Comparison of ENCODE assay signal across 9 mouse cellular contexts in genomic region chr1:167231612-167232283, GRCm38 (mm10). TPM values are rescaled to one million over a fixed set of nuclear protein-coding genes. Genes with fewer than 3 reads are reported as not detected.
DNase-seq lines count a peak whose midpoint lies in the region; ATAC-seq and TF ChIP-seq lines count a peak whose summit lies in the region.
"Had no signal": no experiment of that assay in that cellular context is flagged by ENCODE, and none has a peak within 500 bp of the region (broad histone marks: within the 10 kb centered on the region; RNA-seq: fewer than 3 reads in every experiment).

No protein-coding gene starts in this region.

- peak; percentile 46; the same call in 1 of the 2 replicates for TF ChIP-seq CTCF in kidney, postnatal 0 days (IDR thresholded peaks at IDR 0.05; ENCODE audit: low read depth)

- no peak overlapping the region for H3K4me3 ChIP-seq in kidney, postnatal 0 days (replicated peaks; ENCODE audit: low read depth, low read length)
- no peak overlapping the region for H3K4me3 ChIP-seq in kidney, embryonic 14.5 days (ENCODE audit: low read length)
- H3K4me3 ChIP-seq in intestine, embryonic 16.5 days (ENCODE audit: low read length): no peak overlapping the region
- H3K4me3 ChIP-seq: neural tube, embryonic 12.5 days had no signal

- 79% methylated on average over 17 of the region's 17 CpGs for WGBS in kidney, postnatal 0 days
- WGBS in kidney, embryonic 14.5 days: 81% methylated on average over 17 of the region's 17 CpGs
- 77% methylated on average over 17 of the region's 17 CpGs for WGBS in intestine, embryonic 16.5 days

- H3K9ac ChIP-seq in kidney, postnatal 0 days (ENCODE audit: low read depth, low read length): no peak overlapping the region
- no peak overlapping the region for H3K9ac ChIP-seq in kidney, embryonic 14.5 days (ENCODE audit: low read depth, low read length)
- no peak overlapping the region for H3K9ac ChIP-seq in intestine, embryonic 16.5 days (ENCODE audit: low read depth, low read length)
- H3K9ac ChIP-seq: neural tube, embryonic 12.5 days had no signal

- H3K9me3 ChIP-seq in kidney, postnatal 0 days (replicated peaks; ENCODE audit: low read length): no peaks in the 10 kb centered on the region
- no peaks in the 10 kb centered on the region for H3K9me3 ChIP-seq in kidney, embryonic 14.5 days (ENCODE audit: control insufficient read depth, low read length)
- H3K9me3 ChIP-seq in intestine, embryonic 16.5 days (ENCODE audit: control insufficient read depth, low read length): no peaks in the 10 kb centered on the region
- H3K9me3 ChIP-seq: neural tube, embryonic 12.5 days had no signal

- H3K4me1 ChIP-seq in kidney, postnatal 0 days (replicated peaks; ENCODE audit: insufficient read depth, low read length): no peaks in the 10 kb centered on the region
- no peaks in the 10 kb centered on the region for H3K4me1 ChIP-seq in kidney, embryonic 14.5 days (ENCODE audit: control insufficient read depth, insufficient read depth, low read length)
- no peaks in the 10 kb centered on the region for H3K4me1 ChIP-seq in intestine, embryonic 16.5 days (ENCODE audit: control insufficient read depth, insufficient read depth, low read length)
- H3K4me1 ChIP-seq: neural tube, embryonic 12.5 days had no signal

- H3K36me3 ChIP-seq in kidney, postnatal 0 days (ENCODE audit: insufficient read depth, low read length): 0 out of 2 replicates have a peak, but pooled peaks cover 14% of the 10 kb centered on the region
- H3K36me3 ChIP-seq in kidney, embryonic 14.5 days (ENCODE audit: control insufficient read depth, insufficient read depth, low read length): peaks cover 49% of the 10 kb centered on the region
- no peaks in the 10 kb centered on the region for H3K36me3 ChIP-seq in intestine, embryonic 16.5 days (ENCODE audit: control insufficient read depth, insufficient read depth, low read length)

- no peak overlapping the region for H3K4me2 ChIP-seq in kidney, postnatal 0 days (ENCODE audit: low read length)
- H3K4me2 ChIP-seq in kidney, embryonic 14.5 days (replicated peaks; ENCODE audit: low read depth, low read length): no peak overlapping the region
- H3K4me2 ChIP-seq in intestine, embryonic 16.5 days (ENCODE audit: low read depth, low read length): no peak overlapping the region
- H3K4me2 ChIP-seq: neural tube, embryonic 12.5 days had no signal

- no peak for DNase-seq in kidney, postnatal 0 days (ENCODE audit: low spot score)
- peak; percentile 18 for DNase-seq in A20 (ENCODE audit: low read depth, low spot score)
- peak; percentile 75 for DNase-seq in NIH3T3 (ENCODE audit: low read depth)
- DNase-seq in c-Kit-positive CD71-positive TER-119-positive erythroid progenitor cells, embryonic 14.5 days (ENCODE audit: low spot score): no peak

- H3K27ac ChIP-seq in kidney, postnatal 0 days: no peak overlapping the region
- no peak overlapping the region for H3K27ac ChIP-seq in kidney, embryonic 14.5 days (ENCODE audit: low read depth, low read length)
- H3K27ac ChIP-seq in intestine, embryonic 16.5 days (ENCODE audit: low read length): no peak overlapping the region
- H3K27ac ChIP-seq: neural tube, embryonic 12.5 days had no signal

- no peak for ATAC-seq in kidney, postnatal 0 days (replicated peaks; ENCODE audit: low FRiP score, low read depth)
- no peak for ATAC-seq in kidney, embryonic 14.5 days (ENCODE audit: low FRiP score, low TSS enrichment)
- peak; percentile 29; the same call in 1 of the 2 replicates for ATAC-seq in intestine, embryonic 16.5 days
- no peak for ATAC-seq in erythroid progenitor cell, adult 5-6 weeks (replicated peaks; ENCODE audit: low FRiP score, poor library complexity, severe bottlenecking)
- ATAC-seq in erythroblast, adult 5-6 weeks (replicated peaks; ENCODE audit: low FRiP score, poor library complexity, severe bottlenecking): no peak

- no peaks in the 10 kb centered on the region for H3K27me3 ChIP-seq in kidney, postnatal 0 days (ENCODE audit: insufficient read depth, low read length)
- H3K27me3 ChIP-seq in kidney, embryonic 14.5 days (ENCODE audit: control insufficient read depth, insufficient read depth, low read length): no peaks in the 10 kb centered on the region
- no peaks in the 10 kb centered on the region for H3K27me3 ChIP-seq in intestine, embryonic 16.5 days (replicated peaks; ENCODE audit: control insufficient read depth, insufficient read depth, low read length)
- H3K27me3 ChIP-seq: neural tube, embryonic 12.5 days had no signal

RNA-seq across cellular contexts. Expression of gene Uck2, which starts 53.4 kb away (rescaled TPM):
- polyA plus RNA-seq in kidney, postnatal 0 days (2015; fragmentation: Nextera tagmentation; extraction: Ambion mirVana): 50.9 and 51.0 TPM in 2 replicates
- 103 and 104 TPM in 2 replicates for polyA plus RNA-seq in kidney, embryonic 14.5 days (2014; fragmentation: Nextera tagmentation; extraction: Ambion mirVana)
- 30.8 and 36.8 TPM in 2 replicates for polyA plus RNA-seq in intestine, embryonic 16.5 days (2015; fragmentation: Nextera tagmentation; extraction: Ambion mirVana)
- total RNA-seq in erythroid progenitor cell, adult 5-6 weeks (2015; ENCODE audit: low replicate concordance): 17.7 and 24.7 TPM in 2 replicates
- total RNA-seq in erythroid progenitor cell, adult 5-6 weeks (2017; ENCODE audit: low replicate concordance): 10.4 and 24.8 TPM in 2 replicates
- 74.2 and 79.4 TPM in 2 replicates for total RNA-seq in erythroblast, adult 5-6 weeks (2015; ENCODE audit: low replicate concordance)
- total RNA-seq in erythroblast, adult 5-6 weeks (2017; ENCODE audit: low replicate concordance): 9.5 and 26.7 TPM in 2 replicates

Comparison
In these comparisons a context has a peak if more than half of its experiments do, and no peak if none do; other contexts are left out.
1. DNase-seq: peak in A20 (single experiment) and NIH3T3 (single experiment); none in kidney, postnatal 0 days (single experiment) and c-Kit-positive CD71-positive TER-119-positive erythroid progenitor cells, embryonic 14.5 days (single experiment).